Mouse (Mus musculus) ES-CJ7 (cell line): Measurements from ENCODE around the gene Gata2.
"Not testable (repeated sequence)": the region's sequence is repeated elsewhere in the genome, so short reads cannot be mapped to it uniquely, and the experiment has no call there.

Experiments used
- DNase-seq: peaks from one replicate; pipeline ENCODE4 v3.0.0; 2011; ENCODE audit warnings: low read depth, low spot score

Gata2 gene

DNA sequence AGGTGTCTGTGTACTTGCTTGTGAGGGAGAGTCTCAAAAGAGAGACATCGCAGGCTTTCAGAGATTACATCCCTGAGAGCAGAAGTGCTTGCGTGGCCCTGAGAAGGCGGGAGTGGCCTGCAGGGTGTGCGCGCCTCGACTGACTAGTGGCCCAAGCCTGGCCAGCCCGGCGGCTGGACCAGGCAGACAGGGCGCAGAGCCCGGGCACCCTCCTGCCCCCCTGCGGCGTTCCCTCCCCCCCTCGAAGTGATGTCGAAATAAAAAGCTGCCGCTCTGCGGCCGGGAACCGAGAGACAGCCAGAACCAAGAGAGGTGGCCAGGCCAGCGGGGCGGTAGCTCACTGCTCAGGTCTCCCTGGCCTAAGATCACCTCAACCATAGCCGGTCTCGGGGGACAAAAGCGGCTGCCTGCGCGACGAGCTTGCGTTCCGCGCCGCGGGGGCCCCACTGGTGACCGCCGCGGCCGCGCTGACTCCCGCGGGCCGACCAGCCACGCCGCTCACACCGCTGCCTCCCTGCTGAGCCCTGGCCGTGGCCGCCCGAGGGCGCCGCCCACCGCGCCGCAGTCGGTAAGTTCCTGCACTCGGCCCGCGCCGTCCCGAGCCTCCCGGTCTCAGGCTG lies at the start of gene Gata2:
Gene Gata2 (plus strand): TSS at position 459 of the 620 bp plus-strand sequence.
- DNase-seq, result no peak

DNA sequence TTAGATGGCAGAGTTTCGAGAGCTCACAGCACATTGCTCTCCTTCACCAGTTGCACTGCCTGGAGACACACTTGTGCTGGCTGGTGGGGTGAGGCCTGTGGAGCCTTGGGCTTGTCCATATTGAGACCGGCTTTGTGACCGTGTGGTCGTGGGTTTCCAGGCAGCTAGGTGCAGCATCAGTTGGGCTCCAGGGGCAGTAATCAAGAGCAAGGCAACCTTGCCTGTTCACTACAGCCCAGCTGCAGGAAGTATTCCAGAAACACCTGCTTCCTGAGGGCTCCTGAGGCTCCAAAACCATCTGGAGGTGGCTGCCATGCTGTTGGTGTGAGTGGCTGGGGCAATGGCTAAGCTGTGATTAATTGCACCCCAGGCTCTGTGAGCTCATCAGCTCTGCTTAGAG lies 47.9 kb upstream of the Gata2 start:
- no peak for DNase-seq

- no peak for DNase-seq
Observed at GRCm38 (mm10) chr6:88146576-88146975, 47.1 kb upstream of the Gata2 start.

- DNase-seq, result no peak
Observed at GRCm38 (mm10) chr6:88147411-88148003, 46.2 kb upstream of the Gata2 start.

DNA sequence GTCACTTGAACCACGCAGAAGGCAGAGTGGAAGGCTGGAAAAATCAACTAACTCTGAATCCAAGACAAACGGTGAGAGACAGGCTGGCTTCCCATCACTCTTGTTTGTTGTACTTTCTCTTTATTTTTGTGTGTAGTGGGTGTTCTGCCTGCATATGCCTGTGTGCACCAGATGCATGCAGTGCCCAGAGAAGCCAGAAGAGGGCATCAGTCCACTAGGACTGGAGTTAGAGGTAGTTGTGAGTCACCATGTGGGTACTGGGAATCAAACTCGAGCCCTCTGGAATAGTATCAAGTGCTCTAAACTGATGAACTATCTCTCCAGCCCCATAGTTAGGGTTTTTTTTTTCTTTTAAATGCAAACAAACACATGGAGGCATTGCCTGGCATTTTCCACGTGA lies 42.4 kb upstream of the Gata2 start:
- DNase-seq, result peak; percentile 90

DNA sequence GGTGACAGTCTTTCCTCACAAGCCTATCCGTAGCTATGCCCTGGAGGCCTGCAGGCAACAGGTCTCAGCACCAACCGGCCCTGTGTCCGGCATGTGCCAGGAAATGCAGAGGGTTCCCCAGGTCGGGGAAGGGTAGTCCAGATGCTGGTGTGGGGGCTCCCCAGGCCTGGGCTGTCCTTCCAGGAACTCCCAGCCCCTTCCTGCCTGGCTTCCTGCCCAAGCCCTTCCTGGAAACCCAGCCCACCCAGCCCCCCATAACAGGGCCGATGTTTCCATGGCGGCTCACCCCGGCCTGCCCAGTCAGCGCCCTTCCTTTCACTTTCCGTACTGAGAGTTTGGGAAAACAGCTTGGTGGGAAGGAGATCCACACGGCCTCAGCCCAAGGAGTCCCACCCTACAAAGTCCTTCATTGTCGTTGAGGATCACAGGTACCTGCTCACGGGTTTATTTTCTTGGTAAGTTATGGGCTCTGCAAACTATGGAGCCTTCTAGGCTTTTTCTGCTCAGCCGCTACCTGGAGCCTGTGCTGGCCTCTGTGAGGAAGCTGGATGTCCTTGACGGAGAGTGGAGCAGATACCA lies 41.5 kb upstream of the Gata2 start:
- DNase-seq, result peak; percentile 53

DNA sequence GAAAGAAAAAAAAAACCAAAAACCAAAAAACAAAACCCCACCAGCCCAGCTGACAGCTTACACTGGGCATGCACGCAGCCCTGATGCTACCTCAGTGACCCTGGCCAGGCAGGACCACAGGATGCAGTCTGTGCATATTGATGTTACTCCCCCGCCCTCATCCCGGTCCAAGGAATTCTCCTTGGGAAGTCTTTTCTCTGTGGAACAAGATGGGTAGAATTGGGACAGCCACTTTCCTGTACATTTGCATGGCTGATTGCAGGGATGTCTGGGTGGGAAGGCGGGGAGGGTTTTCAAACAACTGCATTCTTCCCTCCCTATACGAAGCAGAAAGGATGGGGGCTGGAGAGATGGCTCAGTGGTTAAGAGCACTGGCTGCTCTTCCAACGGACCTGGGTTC lies 40.7 kb upstream of the Gata2 start:
- peak; percentile 78 for DNase-seq

DNA sequence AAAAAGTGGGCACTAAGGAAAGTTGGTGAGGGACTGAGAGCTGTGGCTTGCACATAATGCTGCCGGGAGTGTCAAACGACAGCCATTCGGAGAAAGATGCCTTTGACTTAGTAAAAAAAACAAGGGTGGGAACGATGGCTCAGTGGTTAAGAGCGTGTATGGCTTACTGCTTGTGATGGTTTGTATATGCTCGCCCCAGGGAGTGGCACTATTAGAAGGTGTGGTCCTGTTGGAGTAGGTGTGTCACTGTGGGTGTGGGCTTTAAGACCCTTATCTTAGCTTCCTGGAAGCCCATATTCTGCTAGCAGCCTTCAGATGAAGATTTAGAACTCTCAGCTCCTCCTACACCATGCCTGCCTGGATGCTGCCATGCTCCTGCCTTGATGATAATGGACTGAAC lies 38.1 kb upstream of the Gata2 start:
- not testable (repeated sequence) for DNase-seq

- DNase-seq, result no peak
Observed at GRCm38 (mm10) chr6:88158790-88159189, 34.9 kb upstream of the Gata2 start.

- no peak for DNase-seq
Observed at GRCm38 (mm10) chr6:88166054-88166453, 27.6 kb upstream of the Gata2 start.

DNA sequence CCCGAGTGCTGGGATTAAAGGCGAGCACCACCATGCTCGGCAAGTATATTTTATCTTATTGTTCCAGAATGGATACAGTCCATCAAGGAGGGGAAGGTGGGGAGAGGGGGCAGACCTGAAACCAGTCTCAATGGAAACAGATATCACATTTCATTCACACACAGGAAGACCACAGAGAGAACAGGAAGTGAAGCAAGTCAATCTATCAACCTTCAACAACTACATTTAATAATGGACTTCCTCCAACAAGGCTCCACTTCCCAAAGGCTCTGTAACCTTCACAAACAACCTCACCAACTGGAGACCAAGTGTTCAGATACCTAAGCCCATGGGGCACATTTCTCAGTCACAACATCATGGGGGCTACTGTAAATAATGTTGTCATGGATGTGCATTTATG lies 19.5 kb upstream of the Gata2 start:
- no peak for DNase-seq

DNA sequence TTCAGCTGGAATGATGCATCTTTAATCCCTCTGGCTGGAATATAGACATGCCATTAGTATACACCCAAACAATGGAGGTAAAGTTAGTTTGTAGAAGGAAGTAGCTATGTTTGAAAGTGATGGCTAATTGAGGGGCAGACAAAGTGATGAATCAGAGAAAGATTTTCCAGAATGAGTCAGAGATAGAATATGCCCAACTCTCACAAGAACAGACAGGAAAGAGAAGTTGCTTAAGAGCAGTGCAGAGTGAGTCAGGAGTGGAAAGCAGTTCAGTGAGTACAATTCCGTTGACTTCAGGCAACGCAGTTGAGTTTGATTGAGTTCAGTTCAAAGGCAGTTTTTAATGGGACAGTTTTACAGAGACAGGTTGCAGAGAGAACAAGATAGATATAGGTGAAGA lies 19.0 kb upstream of the Gata2 start:
- DNase-seq, result no peak

GRCm38 (mm10) chr6:88184671-88185070 lies 9.0 kb upstream of the Gata2 start:
- DNase-seq, result no peak

DNA sequence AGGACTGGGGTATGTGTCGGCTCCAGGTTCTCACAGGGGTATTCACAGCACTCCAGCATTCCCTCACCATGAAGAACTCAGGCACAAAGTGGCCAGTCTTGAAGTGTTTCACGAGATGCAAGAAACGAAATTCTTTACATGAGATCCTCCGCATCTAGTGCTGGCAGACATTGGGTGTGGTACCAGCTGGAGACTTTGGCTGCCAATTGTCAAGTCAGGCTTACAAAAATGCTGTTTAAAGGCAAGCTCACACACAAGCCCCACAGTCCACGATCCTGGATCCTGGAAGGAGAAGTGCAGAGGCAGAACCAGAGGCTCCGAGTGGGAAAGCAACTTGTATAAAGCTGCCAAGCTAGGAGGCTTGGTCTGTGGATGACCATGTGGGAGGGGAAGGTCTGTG lies 5.5 kb upstream of the Gata2 start:
- no peak for DNase-seq

DNA sequence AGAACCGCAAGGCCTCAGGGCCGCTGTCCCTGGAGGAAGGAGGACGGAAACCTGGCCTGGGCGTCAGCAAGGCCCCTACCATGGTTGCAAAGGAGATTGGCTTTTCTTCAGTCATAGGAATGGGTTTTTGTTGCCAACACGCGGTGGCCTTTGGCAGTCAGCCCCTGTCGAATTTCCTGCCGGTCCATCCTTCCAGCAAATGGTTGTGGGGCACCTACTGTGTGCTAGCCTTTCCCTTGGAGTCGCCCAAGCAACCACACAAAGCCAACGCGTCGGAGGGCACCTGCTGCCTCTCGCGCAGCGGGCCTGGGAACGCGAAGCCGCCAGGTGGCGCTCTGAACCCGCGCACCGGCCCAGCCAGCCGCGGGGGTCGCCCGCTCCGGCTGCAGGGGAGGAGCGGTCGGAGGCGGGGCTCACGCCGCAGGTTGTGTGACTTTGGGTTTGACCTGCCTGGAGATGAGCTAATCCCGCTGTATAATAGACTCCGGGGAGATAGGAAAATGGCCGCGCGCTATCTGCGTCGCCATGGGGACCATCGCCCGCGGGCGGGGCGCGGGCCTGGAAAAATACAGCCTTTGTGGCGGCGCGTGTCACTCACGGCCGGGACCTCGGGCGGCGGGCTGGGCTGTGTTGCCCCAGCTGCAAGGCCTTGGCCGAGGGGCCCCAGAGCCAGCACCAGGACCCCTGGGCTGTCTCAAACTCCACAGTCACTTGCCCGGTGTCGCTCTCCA lies 4.2 kb upstream of the Gata2 start:
- peak; percentile 97 for DNase-seq

DNA sequence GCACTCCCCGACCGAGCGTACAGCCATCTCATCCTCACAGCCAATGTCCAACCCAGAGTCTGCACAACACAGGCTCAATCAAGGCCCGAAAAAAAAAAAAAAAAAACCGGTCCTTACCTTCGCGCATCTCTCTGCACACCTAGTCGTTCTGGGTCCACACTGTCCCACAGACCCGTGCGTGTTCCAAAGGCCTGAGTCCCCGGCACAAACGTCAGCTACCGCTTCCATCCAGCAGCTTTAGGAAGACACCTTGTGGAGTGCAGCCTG lies 3.7 kb upstream of the Gata2 start:
- DNase-seq, result no peak

GRCm38 (mm10) chr6:88190310-88191023 lies 3.2 kb upstream of the Gata2 start:
- peak; percentile 62 for DNase-seq

- DNase-seq, result no peak
Observed at GRCm38 (mm10) chr6:88191024-88191365, 2.7 kb upstream of the Gata2 start.

DNA sequence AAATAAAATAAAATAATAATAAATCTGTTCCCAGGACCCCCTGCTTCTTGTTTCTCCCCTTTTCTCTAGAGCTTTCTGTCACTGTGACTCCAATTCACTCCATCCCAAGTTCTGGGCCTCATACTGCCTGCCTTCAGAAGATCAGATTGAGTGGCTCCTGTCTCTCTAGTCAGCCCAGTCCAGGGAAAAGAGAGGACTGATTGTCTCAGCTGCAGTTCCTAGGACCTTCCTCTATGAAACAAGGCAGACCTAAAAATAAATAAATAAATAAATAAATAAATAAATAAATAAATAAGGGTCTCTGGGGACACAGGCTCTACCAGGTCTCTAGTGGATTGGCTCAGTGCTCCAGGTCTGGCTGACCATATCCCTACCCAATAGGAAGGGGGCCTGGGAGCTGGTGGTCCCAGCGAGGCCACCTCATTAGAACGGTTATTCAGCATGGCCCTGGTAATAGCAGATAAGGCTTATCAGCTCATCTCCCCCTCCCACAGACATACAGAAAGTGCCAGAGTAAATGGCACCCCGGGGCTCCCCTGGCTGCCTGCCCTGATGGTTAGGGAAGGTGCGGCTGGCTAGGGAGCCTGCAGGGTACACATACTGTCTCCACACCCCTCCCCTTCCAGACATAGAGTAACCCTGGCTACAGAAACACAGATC lies 2.1 kb upstream of the Gata2 start:
- no peak for DNase-seq

DNA sequence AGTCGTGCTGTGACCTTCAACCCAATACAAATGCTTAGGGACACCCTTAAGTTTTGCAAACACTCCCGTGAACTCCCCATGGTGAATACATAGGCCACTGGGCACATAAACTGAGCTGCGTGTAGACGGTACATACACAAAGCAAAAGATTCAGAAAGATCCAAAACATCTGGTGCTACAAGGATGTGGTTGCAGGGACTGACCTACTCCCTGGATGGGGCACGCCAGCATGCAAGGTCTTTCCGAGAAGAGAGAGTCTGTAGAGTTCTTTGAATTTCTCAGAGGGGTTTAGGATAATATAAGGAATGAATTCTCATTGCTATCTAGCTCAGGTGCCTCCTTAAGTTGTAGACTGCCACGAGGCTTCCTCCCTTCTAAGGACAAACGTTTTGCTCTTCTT lies 935 bp upstream of the Gata2 start:
- DNase-seq, result no peak

GRCm38 (mm10) chr6:88194053-88194977 lies 624 bp downstream of the Gata2 start:
- DNase-seq, result peak; percentile 59
